Mouse (Mus musculus): ENCODE results near the gene Paf1.

- no peak for TF ChIP-seq CTCF (IDR thresholded peaks at IDR 0.05; ENCODE audit: insufficient read depth, low read length)
- no peak for TF ChIP-seq POLR2A (IDR thresholded peaks at IDR 0.05; ENCODE audit: borderline replicate concordance, extremely low read depth, low read depth, low read length)
Observed at GRCm38 (mm10) chr7:28441776-28442485, 49.2 kb downstream of the Paf1 start.

Measured in lung, adult 2 months (tissue).